Mouse (Mus musculus) hindbrain, embryonic 11.5 days (tissue): ENCODE results near the gene Mtcl1. TPM values are rescaled to one million over a fixed set of nuclear protein-coding genes. Genes with fewer than 3 reads are reported as not detected.

Source experiments
- ATAC-seq: fragments of 200-750 bp; cut with Nextera tagmentation; 2 replicates; pipeline ENCODE4 v1.8.0; 2017; ENCODE audit warnings: mild to moderate bottlenecking, moderate TSS enrichment, moderate library complexity; ENCODE audit not compliant: low FRiP score
- DNase-seq: peaks from one replicate; pipeline ENCODE4 v3.0.0-alpha.2; 2015; ENCODE audit warnings: low spot score
- H3K27ac ChIP-seq: fragments of 300-500 bp; sonication (generic); 2 replicates; pipeline ENCODE4 v1.5.1; 2014; ENCODE audit warnings: mild to moderate bottlenecking, low read depth, low read length
- H3K27me3 ChIP-seq: fragments of 300-500 bp; sonication (generic); 2 replicates; pipeline ENCODE4 v1.6.1; 2014; ENCODE audit warnings: mild to moderate bottlenecking, low read length, moderate library complexity, mixed read lengths; ENCODE audit not compliant: control insufficient read depth, insufficient read depth
- H3K36me3 ChIP-seq: fragments of 300-500 bp; sonication (generic); 2 replicates; pipeline ENCODE4 v1.6.1; 2014; ENCODE audit warnings: mild to moderate bottlenecking, low read length, moderate library complexity, mixed read lengths; ENCODE audit not compliant: control insufficient read depth, insufficient read depth
- H3K4me1 ChIP-seq: fragments of 300-500 bp; sonication (generic); replicated peaks from 2 replicates; pipeline ENCODE4 v1.6.1; 2014; ENCODE audit warnings: low read length, mixed read lengths; ENCODE audit not compliant: control insufficient read depth, insufficient read depth
- H3K4me2 ChIP-seq: fragments of 300-500 bp; sonication (generic); replicated peaks from 2 replicates; pipeline ENCODE4 v1.6.1; 2014; ENCODE audit warnings: mild to moderate bottlenecking, low read depth, low read length
- H3K4me3 ChIP-seq: fragments of 300-500 bp; sonication (generic); 2 replicates; pipeline ENCODE4 v1.5.1; 2014; ENCODE audit warnings: low read depth, low read length
- H3K9ac ChIP-seq: fragments of 300-500 bp; sonication (generic); 2 replicates; pipeline ENCODE4 v1.6.1; 2014; ENCODE audit warnings: low read depth, low read length
- H3K9me3 ChIP-seq: fragments of 300-500 bp; sonication (generic); 2 replicates; pipeline ENCODE4 v1.6.1; 2016; ENCODE audit warnings: low read length; ENCODE audit not compliant: control insufficient read depth
- WGBS: fragments of 180-500 bp; shearing (Covaris S2); extraction: QIAGEN DNeasy Blood & Tissue Kit; methylation state at CpG from one replicate; pipeline ENCODE4 v1.1.7; 2014; 5-methylcytosine and 5-hydroxymethylcytosine counted together
- polyA plus RNA-seq: library from polyadenylated mRNA; unstranded; fragments of >200 nt; fragmentation: Nextera tagmentation; extraction: Ambion mirVana; gene quantifications from 2 replicates; pipeline ENCODE4 v1.2.1, GENCODE M21; 2014

The Mtcl1 gene
- polyA plus RNA-seq, 1 experiment from 2014 or later = 59.8 TPM

DNA sequence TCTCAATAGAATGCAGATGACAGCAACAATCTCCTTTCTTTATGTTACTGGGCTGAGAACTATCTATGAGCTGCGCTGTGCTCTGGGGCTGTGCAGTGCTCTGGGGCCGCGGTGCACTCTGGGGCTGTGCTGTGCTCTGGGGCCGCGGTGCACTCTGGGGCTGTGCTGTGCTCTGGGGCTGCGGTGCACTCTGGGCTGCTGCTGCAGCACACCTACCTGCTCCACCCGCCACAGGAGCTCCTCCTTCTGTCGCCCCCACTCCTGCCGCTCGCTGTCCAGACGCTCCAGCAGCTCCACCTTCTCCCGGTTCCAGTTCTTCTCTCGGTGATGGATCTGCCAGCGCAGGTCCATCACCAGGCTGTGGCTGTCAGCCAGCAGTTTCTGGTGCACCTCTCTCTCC, 95.6 kb downstream of the Mtcl1 start:
- H3K27me3 ChIP-seq = no peaks in the 10 kb centered on the region
- 0 out of 2 replicates have a peak, but pooled peaks cover 6% of the 10 kb centered on the region for H3K36me3 ChIP-seq
- WGBS = 91% methylated on average over 13 of the region's 14 CpGs
- H3K4me2 ChIP-seq = no peak overlapping the region
- no peak overlapping the region for H3K27ac ChIP-seq
- DNase-seq (no peak), ATAC-seq (no peak)
- H3K4me1 ChIP-seq = no peaks in the 10 kb centered on the region
- no peaks in the 10 kb centered on the region for H3K9me3 ChIP-seq
- H3K9ac ChIP-seq = no peak overlapping the region
- H3K4me3 ChIP-seq = no peak overlapping the region

DNA sequence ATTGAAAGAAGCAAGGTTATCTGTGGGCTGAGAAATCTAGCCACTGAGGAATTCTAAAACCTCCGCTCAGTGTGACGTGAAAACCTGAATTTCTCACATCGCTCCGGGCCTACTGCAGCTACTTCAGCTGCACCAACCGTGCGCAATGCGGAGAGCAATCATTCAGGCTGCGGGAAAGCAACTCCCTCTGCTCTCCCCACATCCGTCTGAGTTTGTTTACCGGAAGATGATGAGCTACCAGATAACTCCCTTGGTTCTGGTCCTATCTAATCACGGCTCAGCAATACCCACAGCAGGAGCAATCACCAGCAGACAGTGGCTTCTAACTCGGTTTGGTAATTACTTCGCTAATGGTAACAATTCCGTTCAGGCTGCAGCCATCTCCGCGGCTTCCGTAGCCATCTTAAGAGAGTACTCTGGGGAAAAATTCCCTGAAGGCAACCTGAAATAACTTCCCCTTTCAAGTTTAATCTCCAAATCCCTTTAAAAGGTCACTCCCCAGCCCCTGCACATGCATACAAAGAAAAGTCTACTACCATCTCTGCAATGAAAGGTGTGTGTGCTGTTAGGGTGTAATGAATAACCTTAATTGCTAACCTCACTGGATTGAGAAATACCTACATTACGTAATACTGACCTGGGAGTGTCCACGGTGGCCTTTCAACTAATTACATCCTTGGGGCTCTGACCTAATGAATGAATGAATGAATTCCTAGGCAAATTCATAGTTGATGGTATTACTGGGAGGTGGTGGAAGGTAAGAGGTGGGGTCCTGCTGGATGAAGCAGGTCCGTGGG, 96.5 kb downstream of the Mtcl1 start:
- WGBS = 81% methylated on average over 20 of the region's 20 CpGs
- DNase-seq (no peak), ATAC-seq (no peak)
- no peak overlapping the region for H3K9ac ChIP-seq
- H3K36me3 ChIP-seq = peaks cover 11% of the 10 kb centered on the region; the same call in 1 of the 2 replicates
- no peaks in the 10 kb centered on the region for H3K4me1 ChIP-seq
- H3K27me3 ChIP-seq = no peaks in the 10 kb centered on the region
- H3K9me3 ChIP-seq = no peaks in the 10 kb centered on the region
- no peak overlapping the region for H3K27ac ChIP-seq
- no peak overlapping the region for H3K4me3 ChIP-seq
- no peak overlapping the region for H3K4me2 ChIP-seq

DNA sequence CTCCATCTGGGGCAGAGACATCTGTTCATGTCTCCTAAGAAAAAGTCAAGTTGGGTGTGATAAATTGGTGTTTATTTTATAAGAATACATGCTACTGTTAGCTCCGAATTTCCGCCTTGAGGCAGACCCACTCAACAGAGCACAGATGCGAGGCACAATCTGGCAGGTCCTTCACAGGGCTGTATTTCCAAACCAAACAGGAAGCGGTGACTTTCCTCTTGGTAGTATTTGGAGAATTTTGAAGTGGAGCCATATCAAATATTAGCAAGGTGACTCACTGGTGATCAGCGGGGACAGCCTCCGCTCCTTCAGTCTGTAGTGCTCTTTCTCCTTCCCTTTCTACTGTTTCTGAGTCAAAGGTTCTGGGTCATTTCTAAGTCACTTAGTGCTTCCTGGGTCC, 97.3 kb downstream of the Mtcl1 start:
- ATAC-seq = no peak
- no peaks in the 10 kb centered on the region for H3K4me1 ChIP-seq
- no peaks in the 10 kb centered on the region for H3K9me3 ChIP-seq
- no peak overlapping the region for H3K4me3 ChIP-seq
- H3K27ac ChIP-seq = no peak overlapping the region
- H3K4me2 ChIP-seq = no peak overlapping the region
- no peak overlapping the region for H3K9ac ChIP-seq
- no peak for DNase-seq
- H3K36me3 ChIP-seq = peaks cover 10% of the 10 kb centered on the region; the same call in 1 of the 2 replicates
- H3K27me3 ChIP-seq = no peaks in the 10 kb centered on the region
- 89% methylated on average over 6 of the region's 6 CpGs for WGBS

DNA sequence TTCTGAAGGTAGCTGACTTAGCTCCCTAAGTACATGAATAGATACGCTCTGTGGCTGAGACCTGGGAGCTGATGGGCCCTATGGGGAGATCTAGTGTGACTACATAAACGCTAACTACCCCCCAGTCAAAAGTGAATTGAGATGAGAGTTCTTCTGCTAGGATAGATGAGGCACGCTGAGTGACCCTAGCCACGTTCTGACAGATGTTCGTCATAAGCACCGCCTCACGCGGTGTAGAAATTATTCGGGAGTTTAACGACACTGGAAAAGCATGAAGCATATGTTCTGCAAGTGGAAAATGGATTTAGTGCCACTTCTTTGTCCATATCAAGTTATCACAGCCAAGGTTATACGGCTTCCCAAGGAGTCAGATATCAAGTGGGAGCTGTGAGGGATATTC, 98.9 kb downstream of the Mtcl1 start:
- Histone ChIP-seq H3K4me1 (no peaks in the 10 kb centered on the region), H3K4me3 (no peak overlapping the region), H3K27me3 (no peaks in the 10 kb centered on the region), H3K27ac (no peak overlapping the region), H3K9me3 (no peaks in the 10 kb centered on the region), H3K9ac (no peak overlapping the region), H3K36me3 (peaks cover 7% of the 10 kb centered on the region; the same call in 1 of the 2 replicates), H3K4me2 (no peak overlapping the region)
- 90% methylated on average over 11 of the region's 11 CpGs for WGBS
- DNase-seq (no peak), ATAC-seq (no peak)

DNA sequence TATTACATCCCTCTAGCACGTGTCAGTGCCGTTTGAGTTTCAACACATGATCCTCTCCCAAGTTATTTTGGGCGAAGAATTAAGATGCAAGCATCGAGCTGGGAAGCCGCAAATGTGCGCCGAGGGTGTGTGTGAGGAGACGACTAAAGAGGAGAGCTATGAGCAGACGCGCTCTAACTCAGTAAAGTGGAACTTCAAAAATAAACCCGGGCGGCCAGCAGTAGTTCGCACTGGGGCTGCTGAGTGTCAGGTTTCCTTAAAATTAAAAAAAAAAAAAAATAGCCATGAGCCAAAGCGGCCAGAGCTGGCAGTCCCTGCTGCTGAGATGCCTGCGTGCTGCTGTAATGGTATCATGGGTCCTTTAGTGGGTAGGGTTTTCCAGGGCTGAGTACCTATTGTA, 99.4 kb downstream of the Mtcl1 start:
- no peaks in the 10 kb centered on the region for H3K4me1 ChIP-seq
- no peaks in the 10 kb centered on the region for H3K27me3 ChIP-seq
- 77% methylated on average over 15 of the region's 15 CpGs for WGBS
- ATAC-seq = no peak
- H3K4me2 ChIP-seq = no peak overlapping the region
- no peak overlapping the region for H3K27ac ChIP-seq
- H3K4me3 ChIP-seq = no peak overlapping the region
- peaks cover 7% of the 10 kb centered on the region; the same call in 1 of the 2 replicates for H3K36me3 ChIP-seq
- no peaks in the 10 kb centered on the region for H3K9me3 ChIP-seq
- no peak for DNase-seq
- no peak overlapping the region for H3K9ac ChIP-seq

DNA sequence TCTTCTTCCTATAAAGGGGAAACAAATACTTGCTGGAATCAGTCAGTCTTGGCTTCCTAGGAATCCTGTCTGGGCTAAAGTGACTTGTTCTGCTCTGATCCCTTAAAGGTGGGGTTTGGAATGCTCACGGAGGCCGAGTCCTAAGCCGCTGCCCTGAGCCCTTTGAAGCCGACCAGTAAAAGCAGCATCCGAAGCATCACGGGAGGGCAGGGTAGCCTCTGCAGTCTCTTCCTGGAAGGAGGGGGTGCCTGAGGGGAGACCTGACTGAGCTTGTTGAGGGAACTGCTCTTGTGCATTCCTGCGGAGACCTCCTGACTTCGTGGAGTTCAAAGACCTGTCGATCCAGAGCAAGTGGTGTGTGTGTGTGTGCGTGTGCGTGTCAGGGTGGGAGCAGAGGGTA, 103.2 kb downstream of the Mtcl1 start:
- peaks cover 12% of the 10 kb centered on the region for H3K36me3 ChIP-seq
- 81% methylated on average over 11 of the region's 11 CpGs for WGBS

DNA sequence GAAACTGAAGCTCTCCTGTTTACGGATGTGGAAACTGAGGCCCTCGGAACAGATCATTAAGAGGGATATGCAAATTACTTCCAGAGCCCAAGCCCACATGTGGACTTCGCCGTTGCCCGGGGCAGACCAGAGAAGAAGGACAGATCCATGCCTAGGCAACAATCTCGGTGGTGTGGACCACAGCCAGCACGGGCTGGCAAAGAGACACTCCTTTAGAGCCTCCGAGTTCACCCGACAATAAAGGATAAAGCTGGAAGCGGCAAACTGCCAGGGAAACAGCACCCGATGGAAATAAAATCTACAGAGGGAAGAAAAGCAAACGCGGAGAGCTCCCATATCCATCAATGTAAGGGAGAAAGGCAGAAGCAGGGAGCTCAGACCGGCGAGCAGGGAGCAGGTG, 103.9 kb downstream of the Mtcl1 start:
- H3K27ac ChIP-seq = no peak overlapping the region
- no peak overlapping the region for H3K4me3 ChIP-seq
- no peaks in the 10 kb centered on the region for H3K27me3 ChIP-seq
- 91% methylated on average over 15 of the region's 15 CpGs for WGBS
- no peak overlapping the region for H3K4me2 ChIP-seq
- H3K9me3 ChIP-seq = no peaks in the 10 kb centered on the region
- peaks cover 12% of the 10 kb centered on the region for H3K36me3 ChIP-seq
- H3K9ac ChIP-seq = no peak overlapping the region
- no peaks in the 10 kb centered on the region for H3K4me1 ChIP-seq
- ATAC-seq (no peak), DNase-seq (no peak)

More for the DNA sequence above, 103.2 kb downstream of the Mtcl1 start:
- Histone ChIP-seq H3K4me1 (no peaks in the 10 kb centered on the region), H3K27me3 (no peaks in the 10 kb centered on the region), H3K4me2 (no peak overlapping the region), H3K9ac (no peak overlapping the region), H3K9me3 (no peaks in the 10 kb centered on the region), H3K27ac (no peak overlapping the region), H3K4me3 (no peak overlapping the region)
- DNase-seq = no peak
- no peak for ATAC-seq

DNA sequence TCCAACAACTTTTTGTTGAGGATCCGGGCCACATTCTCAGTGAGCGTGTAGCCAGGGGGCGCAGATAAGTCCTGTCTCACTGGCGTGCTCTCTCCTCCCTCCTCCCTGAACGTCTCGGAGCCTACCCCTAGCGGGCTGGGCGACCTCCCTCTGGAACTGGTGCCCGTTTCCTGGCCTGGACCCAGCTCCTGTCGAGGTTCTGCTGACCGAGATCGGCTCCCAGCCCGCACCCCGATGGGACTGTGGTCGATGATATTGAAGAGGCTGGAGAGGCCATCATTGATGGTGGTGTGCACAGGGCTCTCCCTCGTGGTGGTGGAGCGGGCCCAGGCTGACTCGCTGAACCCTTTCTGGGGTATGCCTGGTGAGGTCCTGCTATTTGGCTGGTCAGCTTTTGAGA, 106.6 kb downstream of the Mtcl1 start:
- H3K27me3 ChIP-seq = no peaks in the 10 kb centered on the region
- no peaks in the 10 kb centered on the region for H3K4me1 ChIP-seq
- no peak overlapping the region for H3K27ac ChIP-seq
- no peak overlapping the region for H3K4me2 ChIP-seq
- DNase-seq = no peak
- no peak overlapping the region for H3K4me3 ChIP-seq
- H3K9me3 ChIP-seq = no peaks in the 10 kb centered on the region
- H3K9ac ChIP-seq = no peak overlapping the region
- ATAC-seq = no peak
- H3K36me3 ChIP-seq = peaks cover 6% of the 10 kb centered on the region
- WGBS = 95% methylated on average over 18 of the region's 18 CpGs

DNA sequence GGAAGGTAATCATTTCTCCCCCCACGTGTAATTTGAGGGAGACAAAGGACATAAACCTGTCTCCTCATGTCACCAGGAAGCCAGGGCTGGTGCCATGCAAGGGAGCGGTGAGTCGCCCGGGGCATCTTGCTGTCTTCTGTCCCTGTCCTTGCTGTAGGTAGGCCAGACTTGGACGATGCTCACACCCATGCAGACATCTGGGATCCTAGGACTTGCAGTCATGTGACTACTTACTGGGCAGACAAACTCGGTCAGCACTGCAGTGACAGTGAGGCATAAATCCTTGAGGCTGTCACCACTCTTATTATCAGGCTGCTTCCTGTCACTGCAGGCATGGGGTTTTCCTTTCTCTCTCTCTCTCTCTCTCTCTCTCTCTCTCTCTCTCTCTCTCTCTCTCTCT, 107.9 kb downstream of the Mtcl1 start:
- Histone ChIP-seq H3K9me3 (no peaks in the 10 kb centered on the region), H3K9ac (no peak overlapping the region), H3K4me2 (no peak overlapping the region), H3K27ac (no peak overlapping the region), H3K36me3 (peaks cover 5% of the 10 kb centered on the region), H3K4me3 (no peak overlapping the region), H3K4me1 (no peaks in the 10 kb centered on the region), H3K27me3 (no peaks in the 10 kb centered on the region)
- 93% methylated on average over 6 of the region's 6 CpGs for WGBS
- ATAC-seq (no peak), DNase-seq (no peak)
